Mouse (Mus musculus) thymus, adult 2 months (tissue): ENCODE results near the gene Pla2g4e. TPM values are rescaled to one million over a fixed set of nuclear protein-coding genes. Genes with fewer than 3 reads are reported as not detected.

Experiments used
- DNase-seq: peaks from one replicate; pipeline ENCODE4 v3.0.0; 2021
- H3K27ac ChIP-seq: fragments of 200-500 bp; 2 replicates; pipeline ENCODE4 v1.5.1; 2012; ENCODE audit warnings: low read length, control low read depth; ENCODE audit not compliant: control insufficient read depth, insufficient read depth
- H3K27me3 ChIP-seq: fragments of 200-500 bp; 2 replicates; pipeline ENCODE4 v1.6.1; 2012; ENCODE audit warnings: mild to moderate bottlenecking, low read length, moderate library complexity, mixed read lengths; ENCODE audit not compliant: control insufficient read depth, insufficient read depth
- H3K36me3 ChIP-seq: fragments of 200-500 bp; 2 replicates; pipeline ENCODE4 v1.6.1; 2012; ENCODE audit warnings: mild to moderate bottlenecking, low read length, moderate library complexity; ENCODE audit not compliant: control insufficient read depth, insufficient read depth
- H3K4me1 ChIP-seq: fragments of 200-500 bp; replicated peaks from 2 replicates; pipeline ENCODE4 v1.6.1; 2012; ENCODE audit warnings: low read length; ENCODE audit not compliant: control insufficient read depth, insufficient read depth
- H3K4me3 ChIP-seq: fragments of 200-500 bp; 2 replicates; pipeline ENCODE4 v1.5.1; 2012; ENCODE audit warnings: mild to moderate bottlenecking, low read length, control low read depth, moderate library complexity; ENCODE audit not compliant: control insufficient read depth, insufficient read depth
- CTCF ChIP-seq: fragments of 200-500 bp; IDR thresholded peaks from 2 replicates; pipeline ENCODE4 v1.5.1; 2012; ENCODE audit warnings: mild to moderate bottlenecking, control low read depth, low read length, moderate library complexity, borderline replicate concordance; ENCODE audit not compliant: control insufficient read depth, poor library complexity, insufficient read depth; ENCODE audit errors: extremely low read depth
- POLR2A ChIP-seq: fragments of 200-500 bp; IDR thresholded peaks from 2 replicates; pipeline ENCODE4 v1.6.1; 2012; ENCODE audit warnings: mild to moderate bottlenecking, low read length, control low read depth, moderate library complexity; ENCODE audit not compliant: control insufficient read depth, poor library complexity, insufficient read depth; ENCODE audit errors: extremely low read depth
- WGBS: fragments of 180-500 bp; shearing (Covaris S2); methylation state at CpG from one replicate; pipeline ENCODE4 v1.1.7; 2018; 5-methylcytosine and 5-hydroxymethylcytosine counted together
- polyA plus RNA-seq: library from polyadenylated mRNA; depleted of rRNA; stranded (reverse); fragments of >200 nt; gene quantifications from 2 replicates; pipeline ENCODE4 v1.2.3, GENCODE M21; 2012

Gene Pla2g4e
- polyA plus RNA-seq, 1 experiment = 0.61 TPM

DNA sequence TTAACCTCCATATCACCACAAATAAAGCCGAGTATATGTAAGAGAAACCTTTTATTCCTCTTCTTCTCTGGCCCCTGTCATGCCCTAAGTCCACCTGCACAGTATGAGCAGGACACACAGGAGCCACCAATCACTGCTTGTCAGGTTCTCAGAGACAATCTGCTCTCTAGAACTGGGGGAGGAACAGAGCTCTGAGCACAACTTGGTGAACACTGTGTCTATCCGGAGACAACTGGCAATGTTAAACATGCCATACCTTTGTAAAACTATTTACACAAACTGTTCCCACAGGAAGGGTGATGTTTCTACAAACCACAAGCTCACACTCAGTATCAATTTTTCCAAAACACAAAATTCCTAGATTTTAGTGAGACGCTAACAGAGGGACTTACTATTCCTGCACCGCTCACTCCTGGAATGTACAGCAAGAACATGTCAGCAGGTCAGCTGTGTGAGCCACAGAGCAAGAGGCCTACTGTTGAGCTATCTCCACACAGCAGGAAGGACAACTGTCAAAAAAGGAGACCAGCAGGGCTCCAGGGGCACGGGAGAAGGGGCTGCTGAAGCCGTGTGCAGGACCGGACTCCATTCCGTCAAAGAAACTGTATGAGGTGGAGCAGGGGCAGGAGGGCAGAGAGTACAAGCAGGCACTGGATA is 115.8 kb downstream of the Pla2g4e start:
- no peaks in the 10 kb centered on the region; the same call in 1 of the 2 replicates for H3K4me1 ChIP-seq
- H3K27ac ChIP-seq = no peak overlapping the region
- H3K27me3 ChIP-seq = no peaks in the 10 kb centered on the region
- H3K36me3 ChIP-seq = no peaks in the 10 kb centered on the region
- no peak for DNase-seq
- WGBS = 92% methylated on average over 8 of the region's 8 CpGs
- no peak overlapping the region for H3K4me3 ChIP-seq
- TF ChIP-seq POLR2A = no peak
- no peak for TF ChIP-seq CTCF

DNA sequence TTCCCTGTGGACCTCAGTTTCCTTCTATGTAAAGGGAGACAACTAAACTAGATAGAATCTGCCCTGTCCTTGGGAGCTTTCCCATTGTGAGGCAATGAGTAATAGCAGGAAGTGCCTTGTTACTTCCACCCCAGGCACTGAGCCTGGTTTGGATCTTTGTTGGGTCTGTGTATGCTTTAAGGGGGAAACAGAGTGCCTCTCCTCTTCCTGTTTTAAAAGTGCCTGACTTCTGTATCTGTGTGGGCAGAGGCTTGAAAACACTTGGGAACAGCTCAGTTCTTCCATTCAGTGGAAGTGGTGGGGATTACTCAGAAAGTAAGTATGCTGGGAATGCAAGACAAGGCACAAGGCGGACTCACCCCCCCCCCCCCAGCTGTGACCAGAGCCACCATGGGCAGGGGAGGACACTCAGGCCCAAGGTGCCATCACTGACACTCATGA is 116.5 kb downstream of the Pla2g4e start:
- no peak overlapping the region for H3K4me3 ChIP-seq
- H3K4me1 ChIP-seq = no peaks in the 10 kb centered on the region
- no peak overlapping the region for H3K27ac ChIP-seq
- H3K27me3 ChIP-seq = no peaks in the 10 kb centered on the region
- DNase-seq = no peak
- WGBS = 100% methylated on average over 1 of the region's 1 CpGs
- no peaks in the 10 kb centered on the region for H3K36me3 ChIP-seq
- no peak for TF ChIP-seq POLR2A
- no peak for TF ChIP-seq CTCF

DNA sequence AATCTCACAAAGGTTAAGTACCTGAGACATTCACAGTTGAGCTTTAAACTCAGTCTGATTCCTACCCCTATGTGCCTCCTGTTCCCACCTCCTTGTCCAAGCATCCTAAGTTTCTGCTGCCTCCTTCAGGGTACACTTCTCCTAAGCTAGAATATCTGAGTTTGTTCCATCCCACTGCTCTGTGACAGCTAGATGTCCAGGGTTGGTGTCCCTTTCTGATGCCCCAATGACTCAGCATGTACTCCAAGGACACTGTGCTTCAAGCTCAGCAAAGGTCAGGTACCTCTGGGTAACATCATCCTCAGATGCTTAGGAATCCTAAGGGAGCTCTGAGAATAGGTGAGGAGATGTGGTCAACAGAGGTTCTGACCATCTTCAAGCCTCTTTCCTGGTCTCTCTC is 117.1 kb downstream of the Pla2g4e start:
- H3K27ac ChIP-seq = no peak overlapping the region
- DNase-seq = no peak
- H3K36me3 ChIP-seq = no peaks in the 10 kb centered on the region
- no peak for TF ChIP-seq POLR2A
- no peak for TF ChIP-seq CTCF
- H3K4me1 ChIP-seq = no peaks in the 10 kb centered on the region
- no peaks in the 10 kb centered on the region for H3K27me3 ChIP-seq
- H3K4me3 ChIP-seq = no peak overlapping the region

DNA sequence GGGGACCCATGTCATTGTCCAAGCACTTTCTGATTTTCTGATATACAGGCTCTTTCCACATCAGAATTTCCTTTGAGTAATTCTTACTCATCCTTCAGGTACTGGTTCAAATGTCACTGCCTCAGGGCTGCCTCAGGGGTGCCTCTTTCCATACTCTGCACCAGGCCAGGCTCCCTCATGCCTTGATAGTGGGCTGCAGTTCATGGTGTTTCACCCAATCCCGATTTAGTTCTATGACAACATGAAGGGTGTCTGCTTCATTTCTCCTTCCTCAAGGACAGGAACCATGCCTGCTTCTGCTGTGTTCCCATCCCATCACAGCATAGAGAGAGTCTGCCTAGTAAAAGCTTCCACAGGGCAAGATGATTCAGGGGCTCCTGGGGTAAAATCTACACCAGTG is 118.2 kb downstream of the Pla2g4e start:
- no peak for DNase-seq
- Histone ChIP-seq H3K27ac (no peak overlapping the region), H3K36me3 (no peaks in the 10 kb centered on the region), H3K4me3 (no peak overlapping the region), H3K4me1 (no peaks in the 10 kb centered on the region), H3K27me3 (no peaks in the 10 kb centered on the region)
- WGBS = 88% methylated on average over 1 of the region's 1 CpGs
- no peak for TF ChIP-seq POLR2A
- no peak for TF ChIP-seq CTCF

DNA sequence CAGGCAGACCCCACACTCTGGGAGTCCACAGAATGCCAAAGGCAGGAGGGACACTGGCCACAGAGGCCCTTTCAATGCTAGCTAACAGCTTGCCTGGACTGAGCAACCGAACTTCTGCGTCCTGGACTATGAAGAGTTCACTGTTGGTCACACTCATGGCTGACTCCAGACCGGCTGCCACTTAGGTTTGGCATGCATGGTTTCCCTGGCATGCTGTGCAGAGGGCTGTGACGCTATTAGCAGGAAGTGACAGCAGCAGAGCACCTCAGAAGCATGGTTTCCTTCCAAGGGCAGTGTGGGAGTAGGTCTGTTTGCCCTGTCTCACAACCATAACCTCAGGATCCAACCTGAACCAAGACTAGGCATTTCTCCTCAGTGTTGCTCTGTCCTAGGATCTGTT is 118.7 kb downstream of the Pla2g4e start:
- 86% methylated on average over 4 of the region's 4 CpGs for WGBS
- no peak for DNase-seq
- H3K27ac ChIP-seq = no peak overlapping the region
- no peaks in the 10 kb centered on the region for H3K36me3 ChIP-seq
- H3K27me3 ChIP-seq = no peaks in the 10 kb centered on the region
- no peak overlapping the region for H3K4me3 ChIP-seq
- no peak for TF ChIP-seq POLR2A
- no peak for TF ChIP-seq CTCF
- H3K4me1 ChIP-seq = no peaks in the 10 kb centered on the region

DNA sequence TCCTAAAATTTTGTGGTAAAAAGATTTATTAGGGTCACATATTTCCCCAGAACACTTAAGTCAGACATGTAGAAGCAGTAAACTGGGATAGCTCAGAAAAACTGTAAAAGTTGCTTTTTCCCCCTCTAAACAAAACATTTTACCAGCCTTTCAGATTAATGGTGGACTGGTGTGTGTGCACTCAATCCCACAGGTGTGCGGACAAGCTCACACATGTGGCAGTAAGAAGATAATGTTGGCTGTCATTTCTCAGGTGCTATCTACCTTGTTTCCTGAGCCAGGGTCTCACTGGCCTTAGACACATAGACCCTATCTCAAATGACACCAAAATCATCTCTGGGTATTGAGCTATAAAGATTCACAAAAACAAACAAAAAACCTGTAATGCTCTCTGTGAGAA is 119.7 kb downstream of the Pla2g4e start:
- Histone ChIP-seq H3K27me3 (no peaks in the 10 kb centered on the region), H3K36me3 (no peaks in the 10 kb centered on the region), H3K4me3 (no peak overlapping the region), H3K27ac (no peak overlapping the region), H3K4me1 (no peaks in the 10 kb centered on the region)
- no peak for DNase-seq
- WGBS = 98% methylated on average over 1 of the region's 1 CpGs
- TF ChIP-seq CTCF (no peak), POLR2A (no peak)

DNA sequence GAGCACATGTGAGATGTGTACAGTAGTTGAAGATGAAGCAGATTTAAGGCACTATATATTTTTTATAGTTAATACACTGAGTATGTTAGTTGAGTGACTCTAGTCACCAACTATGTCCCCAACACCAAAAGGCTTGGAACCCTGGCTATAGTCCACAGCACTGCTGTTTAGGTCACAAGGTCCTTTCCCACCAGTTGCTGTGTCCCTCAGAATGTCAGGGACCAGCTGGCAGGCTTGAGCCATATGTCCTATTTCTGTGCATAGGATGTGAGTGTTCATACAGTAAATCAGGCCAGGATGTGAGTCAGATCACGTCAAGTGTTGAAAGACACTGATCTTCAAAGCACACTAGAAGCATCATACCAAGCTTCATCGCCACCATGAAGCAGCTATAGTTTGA is 120.2 kb downstream of the Pla2g4e start:
- no peak overlapping the region for H3K4me3 ChIP-seq
- no peaks in the 10 kb centered on the region for H3K27me3 ChIP-seq
- H3K27ac ChIP-seq = no peak overlapping the region
- no peak for TF ChIP-seq CTCF
- TF ChIP-seq POLR2A = no peak
- H3K4me1 ChIP-seq = no peaks in the 10 kb centered on the region
- H3K36me3 ChIP-seq = no peaks in the 10 kb centered on the region
- 90% methylated on average over 2 of the region's 2 CpGs for WGBS
- DNase-seq = no peak
